Mouse (Mus musculus): ENCODE data around the gene Tnr. TPM values are rescaled to one million over a fixed set of nuclear protein-coding genes. Genes with fewer than 3 reads are reported as not detected.

Tnr gene
- total and polyA plus RNA-seq, 3 experiments: 0.01 TPM; not detected in 2

DNA sequence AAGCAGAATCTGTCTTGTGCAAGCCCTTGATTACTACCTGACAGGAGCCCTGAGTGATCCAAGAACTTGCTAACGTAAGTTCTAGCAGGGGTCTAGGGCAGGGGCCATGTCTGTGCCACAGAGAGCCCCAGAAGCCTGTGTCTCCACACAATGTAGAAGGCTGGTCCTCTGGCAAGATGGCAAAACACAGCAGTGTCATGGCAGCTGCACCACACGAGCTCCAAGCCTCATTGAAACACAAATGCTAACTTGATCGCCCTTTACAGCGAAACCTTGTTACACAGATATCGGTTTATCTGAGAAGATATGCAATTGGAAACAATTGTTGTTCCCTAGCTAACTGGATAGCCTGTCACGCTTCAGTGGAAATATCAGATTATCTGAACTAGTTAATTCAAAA is 246.4 kb downstream of the Tnr start:
- no peak for DNase-seq (ENCODE audit: low read depth, low spot score)
- no peak overlapping the region for H3K27ac ChIP-seq (ENCODE audit: control insufficient read depth, low read depth, low read length)
- TF ChIP-seq MXI1 (IDR thresholded peaks at IDR 0.05; ENCODE audit: low read depth, low read length) (no peak), TAL1 (IDR thresholded peaks at IDR 0.05; ENCODE audit: low read length) (no peak)

GRCm38 (mm10) chr1:159773671-159774070 is 250.1 kb downstream of the Tnr start:
- Histone ChIP-seq H3K27ac (ENCODE audit: control insufficient read depth, low read depth, low read length) (no peak overlapping the region), H3K27me3 (ENCODE audit: control insufficient read depth in 1 of 2, insufficient read depth in 2 of 2, low read length in 2 of 2) (no peaks in the 10 kb centered on the region), H3K79me2 (ENCODE audit: control insufficient read depth, insufficient read depth, low read length, poor library complexity) (no peaks in the 10 kb centered on the region), H3K4me1 (ENCODE audit: control insufficient read depth in 1 of 2, insufficient read depth in 2 of 2, low read length in 2 of 2) (no peaks in the 10 kb centered on the region), H3K9me3 (replicated peaks; ENCODE audit: insufficient read depth, low read length) (no peaks in the 10 kb centered on the region), H3K4me3 (ENCODE audit: control insufficient read depth in 1 of 2, insufficient read depth in 1 of 2, low read depth in 2 of 2, low read length in 2 of 2) (no peak overlapping the region), H3K9ac (ENCODE audit: control insufficient read depth, low read depth, low read length, poor library complexity, severe bottlenecking) (no peak overlapping the region), H3K36me3 (ENCODE audit: control insufficient read depth in 1 of 2, insufficient read depth in 2 of 2, low read length in 2 of 2) (no peaks in the 10 kb centered on the region)
- TF ChIP-seq CHD2 (IDR thresholded peaks at IDR 0.05; ENCODE audit: low read length) (no peak), ZNF384 (IDR thresholded peaks at IDR 0.05; ENCODE audit: low read depth, low read length) (no peak), SMC3 (IDR thresholded peaks at IDR 0.05; ENCODE audit: low read depth, low read length) (no peak), MYB (IDR thresholded peaks at IDR 0.05; ENCODE audit: low read depth, low read length) (no peak), POLR2AphosphoS5 (IDR thresholded peaks at IDR 0.05; ENCODE audit: borderline replicate concordance, low read depth, low read length) (no peak), MYC (IDR thresholded peaks at IDR 0.05; ENCODE audit: low read depth, low read length) (no peak), POLR2AphosphoS2 (IDR thresholded peaks at IDR 0.05; ENCODE audit: low read length) (no peak), POLR2A (IDR thresholded peaks at IDR 0.05; ENCODE audit: control insufficient read depth in 1 of 2, insufficient read depth in 1 of 2, low read depth in 1 of 2, low read length in 2 of 2, poor library complexity in 1 of 2) (no peak), ZMIZ1 (IDR thresholded peaks at IDR 0.05; ENCODE audit: low read depth, low read length) (no peak), MXI1 (IDR thresholded peaks at IDR 0.05; ENCODE audit: low read depth, low read length) (no peak), TAL1 (IDR thresholded peaks at IDR 0.05; ENCODE audit: low read length) (no peak), USF2 (IDR thresholded peaks at IDR 0.05; ENCODE audit: borderline replicate concordance in 1 of 2, insufficient read depth in 1 of 2, low read depth in 1 of 2, low read length in 2 of 2) (no peak), BHLHE40 (IDR thresholded peaks at IDR 0.05; ENCODE audit: borderline replicate concordance, low read depth, low read length) (no peak), NRF1 (IDR thresholded peaks at IDR 0.05; ENCODE audit: insufficient read depth, low read depth, low read length, poor library complexity, severe bottlenecking) (no peak), RCOR1 (IDR thresholded peaks at IDR 0.05; ENCODE audit: low read depth, low read length) (no peak), KAT2A (conservative IDR thresholded peaks at IDR 0.05; ENCODE audit: low read depth, low read length) (no peak)
- DNase-seq (ENCODE audit: low read depth, low spot score): no peak

More for the DNA sequence above, 246.4 kb downstream of the Tnr start:
- no peaks in the 10 kb centered on the region for H3K4me1 ChIP-seq (ENCODE audit: control insufficient read depth in 1 of 2, insufficient read depth in 2 of 2, low read length in 2 of 2)
- no peak overlapping the region for H3K4me3 ChIP-seq (ENCODE audit: control insufficient read depth in 1 of 2, insufficient read depth in 1 of 2, low read depth in 2 of 2, low read length in 2 of 2)
- H3K27me3 ChIP-seq (ENCODE audit: control insufficient read depth in 1 of 2, insufficient read depth in 2 of 2, low read length in 2 of 2): no peaks in the 10 kb centered on the region
- H3K36me3 ChIP-seq (ENCODE audit: control insufficient read depth in 1 of 2, insufficient read depth in 2 of 2, low read length in 2 of 2): no peaks in the 10 kb centered on the region
- no peak overlapping the region for H3K9ac ChIP-seq (ENCODE audit: control insufficient read depth, low read depth, low read length, poor library complexity, severe bottlenecking)
- H3K79me2 ChIP-seq (ENCODE audit: control insufficient read depth, insufficient read depth, low read length, poor library complexity): no peaks in the 10 kb centered on the region
- H3K9me3 ChIP-seq (replicated peaks; ENCODE audit: insufficient read depth, low read length): no peaks in the 10 kb centered on the region
